Mouse (Mus musculus) myocyte (in vitro differentiated cells): Measurements from ENCODE around the gene Nell1. TPM values are rescaled to one million over a fixed set of nuclear protein-coding genes. Genes with fewer than 3 reads are reported as not detected.

Experiments used
- H3K27me3 ChIP-seq: one replicate; pipeline ENCODE4 v1.6.1; 2011; ENCODE audit not compliant: control insufficient read depth, insufficient read depth, insufficient read length
- H3K36me3 ChIP-seq: one replicate; pipeline ENCODE4 v1.6.1; 2011; ENCODE audit not compliant: control insufficient read depth, insufficient read depth
- H3K4me2 ChIP-seq: one replicate; pipeline ENCODE4 v1.6.1; 2011; ENCODE audit warnings: low read depth, control low read depth
- H3K4me3 ChIP-seq: one replicate; pipeline ENCODE4 v1.5.1; 2011; ENCODE audit warnings: mild to moderate bottlenecking, control low read depth, moderate library complexity
- H3K79me2 ChIP-seq: one replicate; pipeline ENCODE4 v1.6.1; 2011; ENCODE audit not compliant: control insufficient read depth, insufficient read depth
- H3ac ChIP-seq: one replicate; pipeline ENCODE4 v1.6.1; 2011; ENCODE audit not compliant: control insufficient read depth, insufficient read length
- CEBPB ChIP-seq: IDR thresholded peaks from 2 replicates; pipeline ENCODE4 v1.6.1; 2011; ENCODE audit warnings: mild to moderate bottlenecking, moderate library complexity; ENCODE audit not compliant: poor library complexity, insufficient read depth, severe bottlenecking
- E2F4 ChIP-seq: IDR thresholded peaks from one replicate; pipeline ENCODE4 v1.6.1; 2011; ENCODE audit warnings: mild to moderate bottlenecking, control low read depth, moderate library complexity; ENCODE audit not compliant: insufficient read depth
- MAX ChIP-seq: IDR thresholded peaks from one replicate; pipeline ENCODE4 v1.6.1; 2011; ENCODE audit warnings: low read depth, mild to moderate bottlenecking, control low read depth
- MYOD1 ChIP-seq, 3 experiments: IDR thresholded peaks; one replicate each; pipeline ENCODE4 v1.6.1; 2011; ENCODE audit warnings: control low read depth in 2 of 3, low read depth in 2 of 3, mild to moderate bottlenecking in 2 of 3, moderate library complexity in 1 of 3; ENCODE audit not compliant: insufficient read length in 2 of 3, control insufficient read depth in 1 of 3
- MYOG ChIP-seq, 3 experiments: IDR thresholded peaks; one replicate each; pipeline ENCODE4 v1.6.1; 2011; ENCODE audit warnings: control low read depth in 2 of 3, low read depth in 2 of 3, mild to moderate bottlenecking in 2 of 3; ENCODE audit not compliant: insufficient read length in 2 of 3, control insufficient read depth in 1 of 3, insufficient read depth in 1 of 3
- POLR2A ChIP-seq: IDR thresholded peaks from one replicate; pipeline ENCODE4 v1.6.1; 2011; ENCODE audit warnings: low read depth, mild to moderate bottlenecking, control low read depth, moderate library complexity; ENCODE audit not compliant: insufficient read length
- POLR2AphosphoS2 ChIP-seq: IDR thresholded peaks from one replicate; pipeline ENCODE4 v1.6.1; 2011; ENCODE audit warnings: low read depth, control low read depth; ENCODE audit not compliant: insufficient read length
- REST ChIP-seq: IDR thresholded peaks from one replicate; pipeline ENCODE4 v1.6.1; 2011; ENCODE audit warnings: mild to moderate bottlenecking, control low read depth, moderate library complexity; ENCODE audit not compliant: insufficient read depth, insufficient read length
- SRF ChIP-seq: IDR thresholded peaks from one replicate; pipeline ENCODE4 v1.6.1; 2011; ENCODE audit warnings: low read depth; ENCODE audit not compliant: control insufficient read depth, insufficient read length
- TCF12 ChIP-seq: IDR thresholded peaks from one replicate; pipeline ENCODE4 v1.6.1; 2011; ENCODE audit warnings: mild to moderate bottlenecking, control low read depth; ENCODE audit not compliant: poor library complexity, insufficient read depth, severe bottlenecking
- TCF3 ChIP-seq: IDR thresholded peaks from one replicate; pipeline ENCODE4 v1.6.1; 2011; ENCODE audit warnings: low read depth, control low read depth; ENCODE audit not compliant: insufficient read length
- USF1 ChIP-seq: IDR thresholded peaks from one replicate; pipeline ENCODE4 v1.6.1; 2011; ENCODE audit warnings: low read depth, mild to moderate bottlenecking, control low read depth, moderate library complexity
- polyA plus RNA-seq: library from polyadenylated mRNA; unstranded; fragments of >200 nt; fragmentation: generic; extraction: Trizol; gene quantifications from one replicate; pipeline ENCODE4 v1.2.1, GENCODE M21; 2012; ENCODE audit warnings: missing spikeins

The Nell1 gene
- polyA plus RNA-seq, 1 experiment = not detected

GRCm38 (mm10) chr7:50686337-50686736 is 711.7 kb downstream of the Nell1 start:
- no peak overlapping the region for H3K4me3 ChIP-seq
- H3K27me3 ChIP-seq = no peaks in the 10 kb centered on the region
- TF ChIP-seq TCF12 (no peak), REST (no peak), TCF3 (no peak), MYOD1 (IDR thresholded peaks at IDR 0.05; ENCODE audit: control insufficient read depth in 1 of 3, insufficient read length in 2 of 3, low read depth in 2 of 3) (no peak), CEBPB (no peak), MYOG (IDR thresholded peaks at IDR 0.05; ENCODE audit: control insufficient read depth in 1 of 3, insufficient read depth in 1 of 3, insufficient read length in 2 of 3, low read depth in 2 of 3) (no peak), SRF (no peak), E2F4 (no peak), POLR2AphosphoS2 (no peak), POLR2A (no peak), MAX (no peak), USF1 (no peak)
- no peak overlapping the region for H3ac ChIP-seq
- H3K4me2 ChIP-seq = no peak overlapping the region
- H3K79me2 ChIP-seq = no peaks in the 10 kb centered on the region
- no peaks in the 10 kb centered on the region for H3K36me3 ChIP-seq

- Histone ChIP-seq H3ac (no peak overlapping the region), H3K79me2 (no peaks in the 10 kb centered on the region), H3K36me3 (no peaks in the 10 kb centered on the region), H3K4me3 (no peak overlapping the region), H3K27me3 (no peaks in the 10 kb centered on the region), H3K4me2 (no peak overlapping the region)
- no peak for TF ChIP-seq MAX
- no peak for TF ChIP-seq SRF
- no peak for TF ChIP-seq MYOD1 (IDR thresholded peaks at IDR 0.05; ENCODE audit: control insufficient read depth in 1 of 3, insufficient read length in 2 of 3, low read depth in 2 of 3)
- no peak for TF ChIP-seq TCF3
- TF ChIP-seq POLR2A = no peak
- no peak for TF ChIP-seq E2F4
- TF ChIP-seq POLR2AphosphoS2 = no peak
- no peak for TF ChIP-seq MYOG (IDR thresholded peaks at IDR 0.05; ENCODE audit: control insufficient read depth in 1 of 3, insufficient read depth in 1 of 3, insufficient read length in 2 of 3, low read depth in 2 of 3)
- no peak for TF ChIP-seq USF1
- no peak for TF ChIP-seq CEBPB
- TF ChIP-seq TCF12 = no peak
- no peak for TF ChIP-seq REST
Observed at GRCm38 (mm10) chr7:50725166-50725565, 750.5 kb downstream of the Nell1 start.

- H3K36me3 ChIP-seq = no peaks in the 10 kb centered on the region
- no peaks in the 10 kb centered on the region for H3K27me3 ChIP-seq
- H3K4me2 ChIP-seq = no peak overlapping the region
- H3K4me3 ChIP-seq = no peak overlapping the region
- no peak overlapping the region for H3ac ChIP-seq
- no peak for TF ChIP-seq REST
- no peak for TF ChIP-seq POLR2A
- TF ChIP-seq MYOD1 (IDR thresholded peaks at IDR 0.05; ENCODE audit: control insufficient read depth in 1 of 3, insufficient read length in 2 of 3, low read depth in 2 of 3) = no peak
- TF ChIP-seq MAX = no peak
- TF ChIP-seq USF1 = no peak
- TF ChIP-seq E2F4 = no peak
- TF ChIP-seq TCF3 = no peak
- no peak for TF ChIP-seq TCF12
- no peaks in the 10 kb centered on the region for H3K79me2 ChIP-seq
Observed at GRCm38 (mm10) chr7:50730951-50731350, 756.3 kb downstream of the Nell1 start.

- Histone ChIP-seq H3K79me2 (no peaks in the 10 kb centered on the region), H3K27me3 (no peaks in the 10 kb centered on the region), H3K4me2 (no peak overlapping the region), H3K4me3 (no peak overlapping the region), H3K36me3 (no peaks in the 10 kb centered on the region), H3ac (no peak overlapping the region)
- TF ChIP-seq MYOG (IDR thresholded peaks at IDR 0.05; ENCODE audit: control insufficient read depth in 1 of 3, insufficient read depth in 1 of 3, insufficient read length in 2 of 3, low read depth in 2 of 3) (no peak), USF1 (no peak), MYOD1 (IDR thresholded peaks at IDR 0.05; ENCODE audit: control insufficient read depth in 1 of 3, insufficient read length in 2 of 3, low read depth in 2 of 3) (no peak), SRF (no peak), MAX (no peak), TCF12 (no peak), CEBPB (no peak), REST (no peak), TCF3 (no peak), E2F4 (no peak), POLR2A (no peak), POLR2AphosphoS2 (no peak)
Observed at GRCm38 (mm10) chr7:50755516-50755915, 780.9 kb downstream of the Nell1 start.

- H3K27me3 ChIP-seq = no peaks in the 10 kb centered on the region
- no peak overlapping the region for H3K4me3 ChIP-seq
- no peak overlapping the region for H3ac ChIP-seq
- no peaks in the 10 kb centered on the region for H3K79me2 ChIP-seq
- H3K36me3 ChIP-seq = no peaks in the 10 kb centered on the region
- no peak overlapping the region for H3K4me2 ChIP-seq
- TF ChIP-seq MAX (no peak), REST (no peak), MYOG (IDR thresholded peaks at IDR 0.05; ENCODE audit: control insufficient read depth in 1 of 3, insufficient read depth in 1 of 3, insufficient read length in 2 of 3, low read depth in 2 of 3) (no peak), E2F4 (no peak), SRF (no peak), MYOD1 (IDR thresholded peaks at IDR 0.05; ENCODE audit: control insufficient read depth in 1 of 3, insufficient read length in 2 of 3, low read depth in 2 of 3) (no peak), POLR2AphosphoS2 (no peak), USF1 (no peak), TCF3 (no peak), CEBPB (no peak)
Observed at GRCm38 (mm10) chr7:50756409-50756808, 781.7 kb downstream of the Nell1 start.
